Mouse (Mus musculus) ES-E14 (cell line): ENCODE results near the gene Stpg2. TPM values are rescaled to one million over a fixed set of nuclear protein-coding genes. Genes with fewer than 3 reads are reported as not detected.

Experiments used
- DNase-seq: peaks from one replicate; pipeline ENCODE4 v3.0.0-alpha.2; 2013; ENCODE audit warnings: low read depth, low spot score
- H3K27ac ChIP-seq: 2 replicates; pipeline ENCODE4 v1.5.1; 2012; ENCODE audit warnings: low read depth, mild to moderate bottlenecking, low read length, moderate library complexity, mixed read lengths; ENCODE audit not compliant: poor library complexity, insufficient read depth, severe bottlenecking
- H3K36me3 ChIP-seq: 2 replicates; pipeline ENCODE4 v1.6.1; 2012; ENCODE audit warnings: mild to moderate bottlenecking, low read length, moderate library complexity, mixed read lengths; ENCODE audit not compliant: control insufficient read depth, poor library complexity, insufficient read depth, severe bottlenecking
- H3K4me1 ChIP-seq, 2 experiments: fragments of 150-350 bp in 1 of 2; sonication (generic) in 1 of 2; 2 replicates each; pipeline ENCODE4 v1.6.1; 2012; ENCODE audit warnings: low read length in 2 of 2, mild to moderate bottlenecking in 1 of 2, mixed read lengths in 1 of 2; ENCODE audit not compliant: control insufficient read depth in 2 of 2, insufficient read depth in 2 of 2, poor library complexity in 1 of 2
- H3K4me3 ChIP-seq, 2 experiments: fragments of 150-350 bp in 1 of 2; sonication (generic) in 1 of 2; 2 replicates each; pipeline ENCODE4 v1.5.1; 2012; ENCODE audit warnings: low read length in 2 of 2, low read depth in 1 of 2, mild to moderate bottlenecking in 1 of 2, mixed read lengths in 1 of 2; ENCODE audit not compliant: insufficient read depth in 1 of 2, poor library complexity in 1 of 2, severe bottlenecking in 1 of 2
- H3K9ac ChIP-seq: 2 replicates; pipeline ENCODE4 v1.6.1; 2012; ENCODE audit warnings: low read depth, mild to moderate bottlenecking, low read length, mixed read lengths; ENCODE audit not compliant: poor library complexity, insufficient read depth, severe bottlenecking
- H3K9me3 ChIP-seq: fragments of 150-350 bp; sonication (generic); 2 replicates; pipeline ENCODE4 v1.6.1; 2012; ENCODE audit warnings: low read depth, mild to moderate bottlenecking, low read length; ENCODE audit not compliant: control insufficient read depth, insufficient read depth
- CHD2 ChIP-seq: IDR thresholded peaks from 2 replicates; pipeline ENCODE4 v1.6.1; 2014; ENCODE audit warnings: mild to moderate bottlenecking, low read depth, low read length, inconsistent platforms
- HCFC1 ChIP-seq: IDR thresholded peaks from 2 replicates; pipeline ENCODE4 v1.6.1; 2012; ENCODE audit warnings: low read length, inconsistent platforms, borderline replicate concordance; ENCODE audit not compliant: insufficient read depth
- MAFK ChIP-seq: IDR thresholded peaks from 2 replicates; pipeline ENCODE4 v1.6.1; 2014; ENCODE audit warnings: mild to moderate bottlenecking, low read depth, low read length, inconsistent platforms; ENCODE audit not compliant: insufficient read depth
- ZC3H11A ChIP-seq: IDR thresholded peaks from 2 replicates; pipeline ENCODE4 v1.6.1; 2012; ENCODE audit warnings: low read depth, mild to moderate bottlenecking, inconsistent platforms, low read length, borderline replicate concordance
- ZNF384 ChIP-seq: IDR thresholded peaks from 2 replicates; pipeline ENCODE4 v1.6.1; 2012; ENCODE audit warnings: low read depth, low read length, inconsistent platforms
- in situ Hi-C, 2 experiments: fragments of 600-800 bp; cut with MboI; formaldehyde crosslinking; loops; one replicate each; pipeline ENCODE4 v1.15.1; 2025; ENCODE audit warnings: low sequenced_read_pairs in 2 of 2, inconsistent platforms in 1 of 2; ENCODE audit not compliant: unreplicated experiment in 2 of 2
- total RNA-seq: library from RNA; depleted of rRNA; stranded (reverse); fragments of 300-350 nt; gene quantifications from 2 replicates; pipeline ENCODE4 v1.2.3, GENCODE M21; 2012

Gene Stpg2
- total RNA-seq, 1 experiment = not detected

- Histone ChIP-seq H3K4me3 (no peak overlapping the region), H3K9me3 (no peaks in the 10 kb centered on the region), H3K27ac (no peak overlapping the region), H3K4me1 (no peaks in the 10 kb centered on the region), H3K9ac (no peak overlapping the region), H3K36me3 (no peaks in the 10 kb centered on the region)
- in situ Hi-C loops = no loop called here
- DNase-seq = no peak
- no peak for TF ChIP-seq MAFK
- TF ChIP-seq ZC3H11A = no peak
- no peak for TF ChIP-seq CHD2
- TF ChIP-seq HCFC1 = no peak
- no peak for TF ChIP-seq ZNF384
These were observed 191.8 kb downstream of the Stpg2 start for GRCm38 (mm10) chr3:139397077-139397865.

DNA sequence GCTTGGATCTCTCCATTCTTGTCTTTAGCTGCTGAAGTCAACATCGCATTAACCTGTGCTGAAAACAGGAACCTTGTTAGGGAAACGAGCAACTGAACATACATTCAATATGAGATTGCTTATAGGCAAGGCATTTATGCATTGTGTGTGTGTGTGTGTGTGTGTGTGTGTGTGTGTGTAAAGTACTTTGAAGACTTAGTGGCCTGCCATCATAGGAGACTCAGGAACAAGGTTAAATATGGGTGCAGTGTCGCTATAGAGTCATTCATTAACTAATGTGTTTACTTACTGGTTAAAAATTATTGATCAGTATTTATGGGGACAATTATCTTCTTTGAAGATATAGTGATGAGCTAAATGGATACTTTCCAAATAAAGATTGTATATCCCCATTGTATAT is 199.2 kb downstream of the Stpg2 start:
- no peaks in the 10 kb centered on the region for H3K9me3 ChIP-seq
- no peak overlapping the region for H3K4me3 ChIP-seq
- no peaks in the 10 kb centered on the region for H3K4me1 ChIP-seq
- in situ Hi-C loops = no loop called here
- H3K36me3 ChIP-seq = no peaks in the 10 kb centered on the region
- TF ChIP-seq HCFC1 (no peak), CHD2 (no peak), ZNF384 (no peak), MAFK (no peak), ZC3H11A (no peak)
- no peak overlapping the region for H3K9ac ChIP-seq
- no peak for DNase-seq
- H3K27ac ChIP-seq = no peak overlapping the region

GRCm38 (mm10) chr3:139419142-139419541 is 213.6 kb downstream of the Stpg2 start:
- H3K36me3 ChIP-seq = no peaks in the 10 kb centered on the region
- TF ChIP-seq ZC3H11A = no peak
- TF ChIP-seq CHD2 = no peak
- no peak for TF ChIP-seq HCFC1
- no peak for TF ChIP-seq ZNF384
- no peak for TF ChIP-seq MAFK
- in situ Hi-C loops = no loop called here
- H3K9ac ChIP-seq = no peak overlapping the region
- no peaks in the 10 kb centered on the region for H3K9me3 ChIP-seq
- H3K4me1 ChIP-seq = no peaks in the 10 kb centered on the region
- H3K4me3 ChIP-seq = no peak overlapping the region
- DNase-seq = no peak
- no peak overlapping the region for H3K27ac ChIP-seq

DNA sequence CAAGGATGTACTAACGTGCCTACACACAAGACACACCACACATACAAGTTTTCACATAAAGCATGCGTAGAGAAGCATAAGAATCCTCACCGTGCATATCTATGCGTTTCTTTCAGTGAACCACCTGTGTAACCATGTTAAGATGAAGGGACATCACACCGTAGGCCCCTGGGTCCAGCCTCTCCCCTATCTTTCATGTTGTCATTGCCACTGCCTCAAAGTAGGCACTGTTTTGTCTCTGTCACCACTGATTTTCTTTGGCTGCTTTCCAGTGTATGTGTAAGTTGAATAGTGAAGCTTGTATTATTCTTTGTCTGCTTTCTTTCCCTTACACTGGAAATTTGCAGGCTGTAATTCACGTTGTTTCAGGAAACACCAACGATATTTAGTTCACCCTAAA is 236.7 kb downstream of the Stpg2 start:
- no peaks in the 10 kb centered on the region for H3K9me3 ChIP-seq
- H3K4me3 ChIP-seq = no peak overlapping the region
- in situ Hi-C loops = no loop called here
- TF ChIP-seq MAFK (no peak), HCFC1 (no peak), CHD2 (no peak), ZC3H11A (no peak), ZNF384 (no peak)
- DNase-seq = no peak
- H3K9ac ChIP-seq = no peak overlapping the region
- no peaks in the 10 kb centered on the region for H3K4me1 ChIP-seq
- no peak overlapping the region for H3K27ac ChIP-seq
- no peaks in the 10 kb centered on the region for H3K36me3 ChIP-seq

GRCm38 (mm10) chr3:139495939-139496338 is 290.4 kb downstream of the Stpg2 start:
- no peak overlapping the region for H3K4me3 ChIP-seq
- no peak overlapping the region for H3K9ac ChIP-seq
- H3K9me3 ChIP-seq = no peaks in the 10 kb centered on the region
- in situ Hi-C loops = no loop called here
- H3K36me3 ChIP-seq = no peaks in the 10 kb centered on the region
- TF ChIP-seq ZNF384 (no peak), ZC3H11A (no peak), CHD2 (no peak), MAFK (no peak), HCFC1 (no peak)
- no peaks in the 10 kb centered on the region for H3K4me1 ChIP-seq
- no peak overlapping the region for H3K27ac ChIP-seq
- DNase-seq = no peak
